Mouse (Mus musculus) liver, postnatal 0 days (tissue): ENCODE measurements around the gene Ccdc144b.

Source experiments
- CTCF ChIP-seq: sonication (generic); IDR thresholded peaks from 2 replicates; pipeline ENCODE4 v1.5.1; 2016; ENCODE audit warnings: antibody characterized with exemption, low read depth
- EP300 ChIP-seq: IDR thresholded peaks from 2 replicates; pipeline ENCODE4 v1.6.1; 2016; ENCODE audit warnings: antibody characterized with exemption, low read depth, mild to moderate bottlenecking

DNA sequence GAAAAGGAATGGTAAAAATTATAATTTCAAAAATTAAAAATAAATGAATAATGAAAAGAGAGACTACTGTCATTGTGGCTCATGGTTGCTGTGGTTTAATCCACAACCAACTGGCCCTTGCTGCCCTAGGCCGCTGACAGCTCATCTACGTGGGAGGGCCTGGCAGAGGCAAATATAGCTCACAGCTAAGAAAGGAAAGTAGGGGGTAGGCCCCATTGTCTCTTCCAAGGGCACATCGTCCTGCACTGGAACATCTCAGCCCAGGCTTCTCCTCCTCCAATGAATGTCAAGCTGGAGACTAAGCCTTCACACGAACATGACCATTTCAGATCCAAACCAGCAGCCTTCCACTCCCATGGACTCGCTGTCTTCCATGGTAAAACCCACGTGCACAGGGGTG is 67.1 kb downstream of the Ccdc144b start:
- TF ChIP-seq CTCF (no peak), EP300 (no peak)
